Mouse (Mus musculus) B cell, adult 2 months (primary cell): Measurements from ENCODE around the gene Cldn12.

Experiments used
- DNase-seq, 2 experiments: peaks; one replicate each; pipeline ENCODE4 v3.0.0; 2022

Cldn12 gene

DNA sequence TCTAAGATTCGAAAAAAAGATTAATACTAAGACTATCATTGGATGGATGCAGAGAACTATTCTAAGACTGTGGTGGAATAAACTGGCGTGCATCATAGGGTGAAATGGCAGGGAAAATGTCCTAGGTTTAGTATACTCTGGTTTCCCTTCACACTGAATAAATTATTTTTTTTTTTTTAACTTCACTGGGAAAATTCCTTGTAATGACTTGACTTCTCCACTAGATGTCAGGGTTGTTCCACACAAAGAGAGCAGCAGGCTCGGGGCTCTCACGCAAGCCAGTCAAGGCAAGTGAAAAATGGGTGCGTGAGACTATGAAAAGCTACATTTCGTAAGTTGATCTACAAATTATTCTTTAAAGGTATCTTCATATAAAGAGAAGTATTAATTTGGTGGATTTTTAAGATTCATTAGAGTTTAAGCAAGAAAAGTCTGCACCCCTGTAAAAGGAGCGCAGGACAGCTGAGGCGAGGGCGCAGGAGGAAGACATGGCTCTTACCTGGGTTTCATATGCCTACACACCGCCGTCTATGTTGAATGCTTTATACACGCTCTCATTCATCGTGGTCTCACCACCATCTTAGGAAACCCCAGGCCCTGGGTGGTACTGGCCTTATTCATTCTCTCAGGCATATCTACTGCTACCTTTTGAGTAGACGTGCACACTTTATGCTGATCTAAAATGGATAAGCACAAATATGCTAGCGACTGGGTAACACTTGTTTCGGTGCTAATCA lies 20.3 kb downstream of the Cldn12 start:
- DNase-seq: peak; percentile 35 to 44

DNA sequence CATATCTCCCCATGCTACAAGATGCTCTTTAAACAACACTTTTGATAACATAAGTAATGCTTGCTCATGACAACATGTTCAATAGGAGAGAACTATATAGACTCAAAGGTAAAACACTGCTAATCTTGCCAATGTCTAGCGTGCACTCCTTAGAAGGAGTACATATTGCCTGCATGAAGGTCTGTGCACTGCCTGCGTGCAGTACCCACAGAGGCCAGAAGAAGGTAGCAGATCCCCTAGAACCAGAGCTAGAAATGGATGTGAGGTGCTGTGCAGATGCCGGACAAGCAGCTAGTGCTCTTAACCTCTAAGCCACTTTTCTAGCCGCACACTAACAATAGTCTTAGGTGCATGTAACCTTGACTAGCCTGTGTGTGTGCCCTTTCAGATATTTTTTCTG lies 22.6 kb downstream of the Cldn12 start:
- DNase-seq: no peak

DNA sequence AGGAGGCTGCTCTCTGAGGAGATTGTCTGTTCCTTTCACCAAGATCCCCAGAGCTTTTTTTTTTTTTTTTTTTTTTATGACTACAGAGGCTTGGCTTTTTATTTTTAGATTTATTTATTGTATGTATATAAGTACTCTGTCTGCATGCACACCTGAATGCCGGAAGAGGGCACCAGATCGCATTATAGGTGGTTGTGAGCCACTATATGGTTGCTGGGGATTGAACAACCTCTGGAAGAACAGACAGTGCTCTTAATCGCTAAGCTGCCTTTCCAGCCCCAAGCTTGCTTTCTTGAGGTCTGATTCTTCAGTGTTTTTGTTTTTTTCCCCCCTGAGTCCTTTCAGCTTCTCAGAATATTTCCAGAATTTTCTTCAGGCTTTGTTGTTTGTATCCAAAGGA lies 28.7 kb downstream of the Cldn12 start:
- no peak for DNase-seq

DNA sequence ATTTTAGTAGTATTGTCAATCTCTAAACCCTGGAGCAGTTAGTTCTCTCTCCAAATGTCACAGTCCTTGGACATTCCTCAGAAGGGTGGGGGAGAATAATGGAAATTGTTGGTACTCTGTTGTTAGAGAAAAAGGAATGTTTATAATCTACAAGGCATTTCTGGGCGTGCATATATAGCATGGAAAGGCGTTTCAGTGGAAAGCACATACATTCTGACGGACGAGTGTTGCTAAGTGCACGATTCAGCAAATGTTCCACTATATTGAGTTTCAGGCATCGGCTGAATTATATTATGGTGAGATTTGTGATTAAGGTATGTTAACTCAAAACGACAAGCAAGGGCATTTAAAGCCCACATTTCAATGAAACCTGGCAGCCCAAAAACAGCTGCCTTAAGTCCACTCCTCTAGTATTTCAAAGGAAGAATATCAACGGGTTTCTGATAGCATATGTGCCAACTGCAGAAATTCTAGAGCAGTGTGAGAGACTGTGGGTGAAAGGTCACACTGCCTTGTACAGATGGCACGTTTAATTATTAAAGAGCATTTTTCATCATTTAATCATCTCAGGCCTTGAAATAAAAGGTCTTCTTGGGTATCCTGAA lies 31.4 kb downstream of the Cldn12 start:
- no peak for DNase-seq

DNA sequence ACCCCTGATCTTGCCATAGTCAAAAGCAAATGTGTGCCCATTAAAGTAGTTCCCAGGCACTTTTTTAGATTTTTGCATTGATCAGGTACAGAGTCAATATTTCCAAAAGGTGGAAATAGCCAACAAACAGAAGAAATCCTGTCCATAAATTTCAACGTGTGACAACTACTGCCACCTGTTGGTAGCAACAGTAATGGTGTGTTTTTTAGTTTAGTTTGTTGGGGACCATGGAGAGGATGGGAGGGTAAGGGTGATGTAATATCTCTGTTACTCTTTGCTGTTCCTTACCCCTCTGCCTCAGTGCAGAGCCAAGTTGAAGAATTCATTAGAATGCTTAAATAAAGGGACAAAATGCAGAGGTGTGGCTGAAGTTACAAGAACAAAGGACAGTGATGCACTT lies 33.1 kb downstream of the Cldn12 start:
- peak; percentile 16 to 27 for DNase-seq

DNA sequence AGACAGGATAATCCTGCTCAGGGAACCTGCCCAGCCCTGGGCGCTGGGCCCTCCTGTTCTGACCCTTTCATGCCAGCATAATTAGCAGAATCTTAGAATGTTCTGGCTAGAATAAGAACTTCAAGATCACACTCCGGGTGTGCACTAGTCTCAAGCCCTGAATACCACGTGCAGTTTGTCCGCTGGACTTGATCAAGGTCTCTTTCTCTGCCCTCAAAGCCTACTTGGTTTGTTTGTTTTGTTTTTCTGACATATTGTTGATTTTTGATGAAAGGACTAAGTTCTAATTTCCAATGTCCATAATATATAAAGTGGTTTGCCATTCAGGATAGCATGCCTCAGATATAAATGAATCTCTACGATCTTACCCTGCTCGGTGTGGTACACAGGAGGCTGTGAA lies 35.7 kb downstream of the Cldn12 start, which contains the start of gene 1700015F17Rik:
1700015F17Rik (minus strand) TSS at position 101 of the 400 bp plus-strand sequence.
- DNase-seq: no peak

DNA sequence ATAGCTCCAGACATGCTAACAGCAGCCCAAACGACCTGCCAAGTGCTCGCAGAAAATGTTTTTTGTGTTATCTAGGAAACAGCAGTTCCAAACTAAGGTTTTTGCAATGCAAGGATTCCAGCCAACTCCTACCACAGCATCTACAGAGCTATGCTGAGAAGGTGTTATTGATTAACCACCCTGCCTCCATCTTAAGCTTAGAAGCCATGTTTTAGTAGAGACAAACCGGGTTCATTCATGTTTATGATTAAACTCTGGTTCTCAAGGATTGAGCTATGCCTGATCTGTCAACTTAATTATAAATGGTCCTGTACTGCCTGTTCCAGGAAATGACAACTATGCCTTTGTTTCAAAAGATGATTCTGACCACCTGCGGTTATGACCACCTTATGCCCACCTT lies 38.6 kb downstream of the Cldn12 start:
- no peak for DNase-seq

DNA sequence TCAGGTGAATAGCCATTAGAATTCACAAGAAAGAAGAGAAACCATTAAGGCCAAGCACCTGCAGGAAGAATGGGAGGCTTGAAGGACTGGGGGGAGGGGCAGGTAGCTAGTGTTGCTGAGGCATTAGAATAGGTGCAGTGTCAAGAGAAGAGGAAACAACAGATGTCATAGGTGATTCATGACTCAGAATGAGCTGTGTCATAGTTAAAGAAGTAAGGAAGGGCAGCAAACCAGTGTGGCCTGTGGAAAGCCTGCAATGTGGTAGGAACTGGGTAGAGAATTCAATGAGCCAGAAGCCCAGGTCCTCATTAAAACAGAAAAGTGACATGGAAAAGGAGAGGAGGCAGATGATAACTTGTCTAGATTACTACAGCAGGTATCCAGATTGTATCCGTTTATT lies 49.5 kb downstream of the Cldn12 start:
- DNase-seq: no peak
